Mouse (Mus musculus): ENCODE results near the gene Chfr. TPM values are rescaled to one million over a fixed set of nuclear protein-coding genes. Genes with fewer than 3 reads are reported as not detected.

The Chfr gene
- polyA plus RNA-seq, 1 experiment from 2014 or later, result 39.0 TPM

- Histone ChIP-seq H3K4me1 (0 out of 2 replicates have a peak, but pooled peaks cover 3% of the 10 kb centered on the region), H3K9me3 (no peaks in the 10 kb centered on the region), H3K36me3 (peaks cover 46% of the 10 kb centered on the region), H3K27me3 (ENCODE audit: insufficient read depth, poor library complexity, severe bottlenecking) (no peaks in the 10 kb centered on the region), H3K4me3 (no peak overlapping the region), H3K27ac (no peak overlapping the region)
- WGBS, result 84% methylated on average over 3 of the region's 3 CpGs
- no peak for DNase-seq (ENCODE audit: low spot score)
Observed at GRCm38 (mm10) chr5:110139325-110139724, 3.7 kb downstream of the Chfr start.

- peaks cover 57% of the 10 kb centered on the region for H3K36me3 ChIP-seq
- no peaks in the 10 kb centered on the region for H3K9me3 ChIP-seq
- DNase-seq (ENCODE audit: low spot score), result no peak
- WGBS, result 82% methylated on average over 7 of the region's 7 CpGs
- no peaks in the 10 kb centered on the region for H3K27me3 ChIP-seq (ENCODE audit: insufficient read depth, poor library complexity, severe bottlenecking)
- no peak overlapping the region for H3K27ac ChIP-seq
- no peak overlapping the region for H3K4me3 ChIP-seq
- 0 out of 2 replicates have a peak, but pooled peaks cover 3% of the 10 kb centered on the region for H3K4me1 ChIP-seq
Observed at GRCm38 (mm10) chr5:110140424-110140823, 4.8 kb downstream of the Chfr start.

- H3K4me1 ChIP-seq, result 0 out of 2 replicates have a peak, but pooled peaks cover 3% of the 10 kb centered on the region
- no peak overlapping the region for H3K27ac ChIP-seq
- 84% methylated on average over 2 of the region's 2 CpGs for WGBS
- no peak overlapping the region for H3K4me3 ChIP-seq
- DNase-seq (ENCODE audit: low spot score), result no peak
- no peaks in the 10 kb centered on the region for H3K27me3 ChIP-seq (ENCODE audit: insufficient read depth, poor library complexity, severe bottlenecking)
- no peaks in the 10 kb centered on the region for H3K9me3 ChIP-seq
- H3K36me3 ChIP-seq, result peaks cover 75% of the 10 kb centered on the region
Observed at GRCm38 (mm10) chr5:110142309-110142708, 6.7 kb downstream of the Chfr start.

DNA sequence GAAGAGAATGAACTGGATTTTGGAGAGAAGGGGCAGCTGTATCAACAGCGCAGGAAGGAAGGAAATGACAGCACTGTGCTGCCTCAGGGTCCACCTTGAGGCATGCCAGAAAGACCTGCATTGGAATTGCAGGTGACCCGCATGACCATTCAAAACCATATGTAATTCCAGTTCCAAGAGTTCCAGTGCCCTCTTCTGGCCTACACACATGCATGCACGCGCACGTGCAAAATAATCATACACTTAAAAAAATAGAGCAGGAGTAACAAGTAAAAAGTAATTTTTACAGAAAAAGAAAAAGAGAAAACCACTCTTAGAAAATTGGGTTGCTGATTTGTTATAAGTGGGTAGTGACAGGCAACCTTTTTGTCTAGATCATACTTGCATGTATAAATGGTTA lies 7.4 kb downstream of the Chfr start:
- DNase-seq (ENCODE audit: low spot score), result no peak
- Histone ChIP-seq H3K9me3 (no peaks in the 10 kb centered on the region), H3K4me3 (no peak overlapping the region), H3K27ac (no peak overlapping the region), H3K27me3 (ENCODE audit: insufficient read depth, poor library complexity, severe bottlenecking) (no peaks in the 10 kb centered on the region), H3K4me1 (no peaks in the 10 kb centered on the region), H3K36me3 (peaks cover 80% of the 10 kb centered on the region)
- WGBS, result 89% methylated on average over 5 of the region's 5 CpGs

DNA sequence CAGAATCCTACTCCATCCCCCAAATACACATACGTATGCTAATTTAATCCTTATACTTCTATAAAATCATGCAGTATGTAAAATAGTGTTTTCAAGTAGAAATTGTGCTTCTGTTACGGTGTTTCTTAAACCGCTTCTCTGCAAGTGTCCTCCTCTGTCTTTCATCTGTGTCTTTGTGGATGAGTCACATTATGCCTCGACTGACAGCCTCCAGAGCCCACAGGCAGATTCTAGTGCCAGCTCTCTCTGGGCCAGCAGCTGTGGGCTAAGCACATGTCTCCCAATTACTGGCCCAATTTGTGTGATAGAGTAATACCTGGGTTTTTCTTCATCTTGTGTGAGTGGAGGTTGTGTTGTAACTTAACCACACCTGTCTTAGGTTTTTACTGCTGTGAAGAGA lies 33.7 kb downstream of the Chfr start:
- WGBS, result 89% methylated on average over 4 of the region's 4 CpGs
- H3K36me3 ChIP-seq, result peaks cover 65% of the 10 kb centered on the region
- no peak overlapping the region for H3K4me3 ChIP-seq
- no peaks in the 10 kb centered on the region for H3K27me3 ChIP-seq (ENCODE audit: insufficient read depth, poor library complexity, severe bottlenecking)
- no peak for DNase-seq (ENCODE audit: low spot score)
- no peak overlapping the region for H3K27ac ChIP-seq
- no peaks in the 10 kb centered on the region for H3K9me3 ChIP-seq
- H3K4me1 ChIP-seq, result no peaks in the 10 kb centered on the region

DNA sequence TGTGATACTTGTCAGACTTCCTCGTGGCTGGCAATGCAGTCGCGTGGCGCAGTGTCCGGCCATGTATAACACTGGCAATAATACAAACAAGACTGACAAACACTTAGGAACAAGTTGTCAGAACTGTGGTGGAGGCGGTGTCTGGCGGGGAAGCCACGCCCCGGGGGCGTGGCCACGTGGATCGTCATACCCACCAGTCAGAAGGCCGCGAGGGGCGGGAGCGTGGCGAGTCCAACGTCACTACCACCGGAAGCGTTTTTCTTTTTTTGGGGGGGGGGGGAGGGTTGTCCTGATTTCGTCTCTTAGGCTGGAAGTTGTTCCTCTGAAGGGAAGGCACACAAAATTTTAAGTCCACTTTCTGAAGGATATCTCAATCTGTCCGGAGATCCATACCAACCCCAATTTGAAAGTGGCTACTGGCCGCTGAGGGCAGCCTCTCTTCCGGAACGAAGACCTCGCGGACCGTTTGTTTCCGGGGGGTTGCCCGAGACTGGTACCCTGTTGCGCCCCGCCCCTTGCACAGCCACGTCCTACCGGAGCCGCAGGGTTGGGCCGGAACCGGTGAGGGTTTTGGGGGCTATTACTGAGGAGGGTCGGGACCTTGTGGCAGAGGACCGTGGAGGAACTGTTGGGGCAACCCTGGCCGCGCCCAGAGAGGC lies 40.8 kb downstream of the Chfr start, which contains the start of gene Golga3:
Gene Golga3 (plus strand): TSS at position 340 of the 659 bp plus-strand sequence.
- Histone ChIP-seq H3K4me1 (peaks cover 8% of the 10 kb centered on the region), H3K9me3 (no peaks in the 10 kb centered on the region), H3K27me3 (ENCODE audit: insufficient read depth, poor library complexity, severe bottlenecking) (no peaks in the 10 kb centered on the region), H3K27ac (peak within 1 kb of the TSS; percentile 93), H3K36me3 (peaks cover 5% of the 10 kb centered on the region; the same call in 1 of the 2 replicates), H3K4me3 (peak within 1 kb of the TSS; percentile 77)
- peak; percentile 94 for DNase-seq (ENCODE audit: low spot score)
- WGBS, result under 1% methylated on average over 41 of the region's 41 CpGs

- DNase-seq (ENCODE audit: low spot score), result no peak
- peak overlapping the region; percentile 93 for H3K27ac ChIP-seq
- 3% methylated on average over 19 of the region's 19 CpGs for WGBS
Observed at GRCm38 (mm10) chr5:110177021-110177420, 41.4 kb downstream of the Chfr start.

GRCm38 (mm10) chr5:110178628-110179027 lies 43.0 kb downstream of the Chfr start:
- no peaks in the 10 kb centered on the region for H3K27me3 ChIP-seq (ENCODE audit: insufficient read depth, poor library complexity, severe bottlenecking)
- peaks cover 8% of the 10 kb centered on the region for H3K4me1 ChIP-seq
- peaks cover 18% of the 10 kb centered on the region for H3K36me3 ChIP-seq
- H3K9me3 ChIP-seq, result no peaks in the 10 kb centered on the region
- 67% methylated on average over 2 of the region's 2 CpGs for WGBS
- H3K27ac ChIP-seq, result no peak overlapping the region
- no peak overlapping the region for H3K4me3 ChIP-seq
- DNase-seq (ENCODE audit: low spot score), result no peak

More at GRCm38 (mm10) chr5:110177021-110177420, 41.4 kb downstream of the Chfr start:
- no peaks in the 10 kb centered on the region for H3K9me3 ChIP-seq
- peak overlapping the region; percentile 77 for H3K4me3 ChIP-seq
- peaks cover 7% of the 10 kb centered on the region for H3K36me3 ChIP-seq
- no peaks in the 10 kb centered on the region for H3K27me3 ChIP-seq (ENCODE audit: insufficient read depth, poor library complexity, severe bottlenecking)
- H3K4me1 ChIP-seq, result peaks cover 8% of the 10 kb centered on the region

DNA sequence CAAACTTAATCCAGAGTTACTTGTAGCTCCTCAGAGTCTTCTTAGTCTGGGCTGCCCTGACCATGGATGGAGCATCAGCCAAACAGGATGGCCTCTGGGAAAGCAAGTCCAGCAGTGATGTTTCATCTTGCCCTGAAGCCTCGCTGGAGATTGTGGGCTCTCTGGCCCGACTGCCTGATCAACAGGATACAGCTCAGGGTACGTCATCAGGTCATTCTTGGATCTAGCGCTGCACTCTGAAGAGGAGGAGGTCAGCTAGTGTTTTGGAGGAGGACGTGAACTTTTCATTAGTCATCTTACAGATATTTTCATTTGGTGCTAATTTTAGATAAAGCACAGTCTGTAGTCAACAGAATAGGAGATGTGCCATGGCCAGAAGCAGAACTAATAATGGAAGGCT lies 46.1 kb downstream of the Chfr start:
- peaks cover 48% of the 10 kb centered on the region for H3K36me3 ChIP-seq
- no peak overlapping the region for H3K27ac ChIP-seq
- no peaks in the 10 kb centered on the region for H3K27me3 ChIP-seq (ENCODE audit: insufficient read depth, poor library complexity, severe bottlenecking)
- no peaks in the 10 kb centered on the region for H3K9me3 ChIP-seq
- peaks cover 8% of the 10 kb centered on the region for H3K4me1 ChIP-seq
- DNase-seq (ENCODE audit: low spot score), result no peak
- no peak overlapping the region for H3K4me3 ChIP-seq
- 86% methylated on average over 5 of the region's 5 CpGs for WGBS

GRCm38 (mm10) chr5:110203164-110203895 lies 67.7 kb downstream of the Chfr start:
- H3K27me3 ChIP-seq (ENCODE audit: insufficient read depth, poor library complexity, severe bottlenecking), result no peaks in the 10 kb centered on the region
- no peak for DNase-seq (ENCODE audit: low spot score)
- no peaks in the 10 kb centered on the region for H3K9me3 ChIP-seq
- peaks cover 85% of the 10 kb centered on the region for H3K36me3 ChIP-seq
- H3K4me1 ChIP-seq, result no peaks in the 10 kb centered on the region
- H3K4me3 ChIP-seq, result no peak overlapping the region
- WGBS, result 88% methylated on average over 10 of the region's 10 CpGs
- H3K27ac ChIP-seq, result no peak overlapping the region

- Histone ChIP-seq H3K27ac (no peak overlapping the region), H3K4me1 (no peaks in the 10 kb centered on the region), H3K27me3 (ENCODE audit: insufficient read depth, poor library complexity, severe bottlenecking) (no peaks in the 10 kb centered on the region), H3K9me3 (no peaks in the 10 kb centered on the region), H3K36me3 (peaks cover 95% of the 10 kb centered on the region), H3K4me3 (no peak overlapping the region)
- WGBS, result 78% methylated on average over 6 of the region's 6 CpGs
- DNase-seq (ENCODE audit: low spot score), result no peak
Observed at GRCm38 (mm10) chr5:110204777-110205176, 69.1 kb downstream of the Chfr start.

GRCm38 (mm10) chr5:110211312-110211711 lies 75.7 kb downstream of the Chfr start:
- Histone ChIP-seq H3K27ac (no peak overlapping the region), H3K4me3 (no peak overlapping the region), H3K9me3 (no peaks in the 10 kb centered on the region), H3K36me3 (peaks cover 96% of the 10 kb centered on the region), H3K27me3 (ENCODE audit: insufficient read depth, poor library complexity, severe bottlenecking) (no peaks in the 10 kb centered on the region), H3K4me1 (no peaks in the 10 kb centered on the region)
- no peak for DNase-seq (ENCODE audit: low spot score)
- WGBS, result 88% methylated on average over 2 of the region's 2 CpGs

- no peak for DNase-seq (ENCODE audit: low spot score)
- Histone ChIP-seq H3K4me3 (no peak overlapping the region), H3K27ac (no peak overlapping the region), H3K9me3 (no peaks in the 10 kb centered on the region), H3K36me3 (peaks cover 97% of the 10 kb centered on the region), H3K4me1 (no peaks in the 10 kb centered on the region), H3K27me3 (ENCODE audit: insufficient read depth, poor library complexity, severe bottlenecking) (no peaks in the 10 kb centered on the region)
- WGBS, result 95% methylated on average over 3 of the region's 3 CpGs
Observed at GRCm38 (mm10) chr5:110216780-110217179, 81.1 kb downstream of the Chfr start.
